ENCODE assay signal across 32 mouse cellular contexts in genomic region chr6:6849744-6850143, GRCm38 (mm10). TPM values are rescaled to one million over a fixed set of nuclear protein-coding genes. Genes with fewer than 3 reads are reported as not detected.
DNase-seq lines count a peak whose midpoint lies in the region; ATAC-seq and TF ChIP-seq lines count a peak whose summit lies in the region.
"Had no signal": no experiment of that assay in that cellular context is flagged by ENCODE, and none has a peak within 500 bp of the region (broad histone marks: within the 10 kb centered on the region; RNA-seq: fewer than 3 reads in every experiment).

No protein-coding gene starts in this region.

- no peak overlapping the region for H3K4me3 ChIP-seq in hindbrain, embryonic 14.5 days (replicated peaks; ENCODE audit: low read length)
- no peak overlapping the region for H3K4me3 ChIP-seq in hindbrain, embryonic 13.5 days
- 0 out of 2 replicates have a peak overlapping the region, but pooled peaks have one; percentile 3 for H3K4me3 ChIP-seq in forebrain, embryonic 14.5 days (ENCODE audit: low read depth, low read length)
- H3K4me3 ChIP-seq: gastrocnemius, adult 2 months; lung, embryonic 15.5 days; midbrain, embryonic 12.5 days had no signal

- H3K4me2 ChIP-seq in hindbrain, embryonic 14.5 days (replicated peaks) = no peak overlapping the region
- H3K4me2 ChIP-seq in hindbrain, embryonic 13.5 days = no peak overlapping the region
- peak overlapping the region; percentile 37 for H3K4me2 ChIP-seq in forebrain, embryonic 14.5 days (ENCODE audit: low read length)
- H3K4me2 ChIP-seq: limb, embryonic 13.5 days; liver, embryonic 11.5 days; lung, embryonic 15.5 days; midbrain, embryonic 12.5 days had no signal

- H3K27me3 ChIP-seq in hindbrain, embryonic 14.5 days (ENCODE audit: control insufficient read depth, insufficient read depth, low read length) = peaks cover 97% of the 10 kb centered on the region
- H3K27me3 ChIP-seq in hindbrain, embryonic 13.5 days = peaks cover 95% of the 10 kb centered on the region
- H3K27me3 ChIP-seq in forebrain, embryonic 14.5 days (replicated peaks; ENCODE audit: control insufficient read depth, insufficient read depth, low read length) = peaks cover 63% of the 10 kb centered on the region

- DNase-seq in embryo, embryonic 10.5 days (ENCODE audit: low spot score) = peak; percentile 52
- DNase-seq in embryo, embryonic 10 days (ENCODE audit: low spot score) = no peak
- peak; percentile 26 for DNase-seq in hindbrain, embryonic 14.5 days (ENCODE audit: low spot score)
- DNase-seq in brain, embryonic 14.5 days (ENCODE audit: low read depth) = peak; percentile 70
- no peak for DNase-seq in forebrain, embryonic 14.5 days (ENCODE audit: low spot score)
- DNase-seq in urinary bladder, postnatal 25 days (ENCODE audit: low spot score) = no peak
- no peak for DNase-seq in spleen, adult 18-20 months
- DNase-seq: adrenal gland, postnatal 10 days; cerebellum, adult 11-12 months; gastrocnemius, adult 2 months; gastrocnemius, postnatal 36 days; heart, adult 18-20 months; heart, postnatal 4 days; kidney, adult 8-10 months; kidney, postnatal 4 days; thymus, postnatal 14 days had no signal

- TF ChIP-seq CTCF in brain, embryonic 14.5 days (IDR thresholded peaks at IDR 0.05; ENCODE audit: borderline replicate concordance, extremely low read depth, insufficient read depth, insufficient read length) = no peak

- no peak overlapping the region for H3K9ac ChIP-seq in hindbrain, embryonic 14.5 days
- H3K9ac ChIP-seq in hindbrain, embryonic 13.5 days = no peak overlapping the region
- H3K9ac ChIP-seq in forebrain, embryonic 14.5 days (ENCODE audit: low read length) = peak overlapping the region; percentile 22; the same call in 1 of the 2 replicates
- H3K9ac ChIP-seq: heart, embryonic 12.5 days; limb, embryonic 13.5 days; lung, embryonic 15.5 days; midbrain, embryonic 12.5 days had no signal

- no peak for ATAC-seq in hindbrain, embryonic 14.5 days (ENCODE audit: low FRiP score)
- ATAC-seq in hindbrain, embryonic 13.5 days (ENCODE audit: low FRiP score) = no peak
- ATAC-seq in forebrain, embryonic 14.5 days = no peak
- ATAC-seq: hindbrain, postnatal 0 days; intestine, embryonic 16.5 days had no signal

- under 1% methylated on average over 12 of the region's 12 CpGs for WGBS in hindbrain, embryonic 14.5 days
- 2% methylated on average over 12 of the region's 12 CpGs for WGBS in hindbrain, embryonic 13.5 days
- under 1% methylated on average over 12 of the region's 12 CpGs for WGBS in forebrain, embryonic 14.5 days

- no peaks in the 10 kb centered on the region for H3K9me3 ChIP-seq in hindbrain, embryonic 14.5 days (ENCODE audit: control insufficient read depth, low read length)
- no peaks in the 10 kb centered on the region for H3K9me3 ChIP-seq in hindbrain, embryonic 13.5 days
- H3K9me3 ChIP-seq in forebrain, embryonic 14.5 days (replicated peaks; ENCODE audit: control insufficient read depth, low read length) = no peaks in the 10 kb centered on the region
- H3K9me3 ChIP-seq: G1E; heart, embryonic 12.5 days; limb, embryonic 13.5 days; lung, embryonic 15.5 days; midbrain, embryonic 12.5 days had no signal

- no peaks in the 10 kb centered on the region for H3K36me3 ChIP-seq in hindbrain, embryonic 14.5 days (replicated peaks; ENCODE audit: control insufficient read depth, insufficient read depth)
- no peaks in the 10 kb centered on the region for H3K36me3 ChIP-seq in hindbrain, embryonic 13.5 days
- no peaks in the 10 kb centered on the region for H3K36me3 ChIP-seq in forebrain, embryonic 14.5 days (ENCODE audit: control insufficient read depth, insufficient read depth, low read length)
- H3K36me3 ChIP-seq: G1E; heart, embryonic 12.5 days; limb, embryonic 13.5 days; lung, embryonic 15.5 days; midbrain, embryonic 12.5 days had no signal

- H3K27ac ChIP-seq in hindbrain, embryonic 14.5 days = no peak overlapping the region
- H3K27ac ChIP-seq in hindbrain, embryonic 13.5 days = no peak overlapping the region
- H3K27ac ChIP-seq in forebrain, embryonic 14.5 days (ENCODE audit: low read depth, low read length) = peak overlapping the region; percentile 77; the same call in 1 of the 2 replicates
- H3K27ac ChIP-seq: gastrocnemius, adult 2 months; hindbrain, postnatal 0 days; kidney, postnatal 0 days; limb, embryonic 13.5 days; lung, embryonic 15.5 days; midbrain, embryonic 12.5 days had no signal

- TF ChIP-seq POLR2A in brain, embryonic 14.5 days (IDR thresholded peaks at IDR 0.05; ENCODE audit: borderline replicate concordance, extremely low read depth, insufficient read depth, insufficient read length, poor library complexity, severe bottlenecking) = no peak

- no peaks in the 10 kb centered on the region for H3K4me1 ChIP-seq in hindbrain, embryonic 14.5 days (replicated peaks; ENCODE audit: control insufficient read depth, insufficient read depth, low read length)
- H3K4me1 ChIP-seq in hindbrain, embryonic 13.5 days (replicated peaks) = no peaks in the 10 kb centered on the region
- H3K4me1 ChIP-seq in forebrain, embryonic 14.5 days (ENCODE audit: control insufficient read depth, insufficient read depth, low read length) = no peaks in the 10 kb centered on the region
- H3K4me1 ChIP-seq: limb, embryonic 13.5 days; lung, embryonic 15.5 days; midbrain, embryonic 12.5 days had no signal

RNA-seq across cellular contexts. Expression of gene Dlx6, which starts 13.4 kb away (rescaled TPM):
- not detected in 2 replicates for polyA plus RNA-seq in hindbrain, embryonic 14.5 days (2014; fragmentation: Nextera tagmentation; extraction: Ambion mirVana)
- polyA plus RNA-seq in hindbrain, embryonic 13.5 days (2015; fragmentation: Nextera tagmentation; extraction: Ambion mirVana) = 0.18 TPM in 1 of 2 replicates, not detected in the other
- polyA plus RNA-seq in brain, embryonic 14.5 days (2012; rRNA removed) = 13.2 and 22.9 TPM in 2 replicates
- polyA plus RNA-seq in forebrain, embryonic 14.5 days (2014; fragmentation: Nextera tagmentation; extraction: Ambion mirVana) = 4.4 and 5.8 TPM in 2 replicates
- polyA plus RNA-seq: C2C12; G1E; heart, embryonic 12.5 days; heart, postnatal 0 days; hindbrain, postnatal 0 days; intestine, embryonic 16.5 days; kidney, postnatal 0 days; liver, embryonic 11.5 days; liver, embryonic 16.5 days; lung, embryonic 15.5 days; neural tube, embryonic 11.5 days; small intestine, adult 2 months; urinary bladder, adult 2 months had no signal

RNA-seq across cellular contexts. Expression of gene Dlx5, which starts 32.1 kb away (rescaled TPM):
- polyA plus RNA-seq in hindbrain, embryonic 14.5 days (2014; fragmentation: Nextera tagmentation; extraction: Ambion mirVana) = not detected in 2 replicates
- 1.3 and 1.9 TPM in 2 replicates for polyA plus RNA-seq in hindbrain, embryonic 13.5 days (2015; fragmentation: Nextera tagmentation; extraction: Ambion mirVana)
- 15.5 and 20.4 TPM in 2 replicates for polyA plus RNA-seq in brain, embryonic 14.5 days (2012; rRNA removed)
- polyA plus RNA-seq in forebrain, embryonic 14.5 days (2014; fragmentation: Nextera tagmentation; extraction: Ambion mirVana) = 55.7 and 77.2 TPM in 2 replicates
- polyA plus RNA-seq: C2C12; G1E; hindbrain, postnatal 0 days; small intestine, adult 2 months; urinary bladder, adult 2 months had no signal

Comparison
In these comparisons a context has a peak if more than half of its experiments do, and no peak if none do; other contexts are left out.
1. DNase-seq: peak in embryo, embryonic 10.5 days (single experiment), hindbrain, embryonic 14.5 days (single experiment) and brain, embryonic 14.5 days (single experiment); none in embryo, embryonic 10 days (single experiment), forebrain, embryonic 14.5 days (single experiment), urinary bladder, postnatal 25 days (single experiment) and spleen, adult 18-20 months (0 of 2).